Mouse (Mus musculus) c-Kit-positive CD71-negative TER-119-negative erythroid progenitor cells, embryonic 14.5 days (primary cell): ENCODE results near the gene Shox2.
A peak's percentile ranks its signal among the peaks of the same experiment; 100 is the strongest.

Experiments
- DNase-seq: peaks from one replicate; pipeline ENCODE4 v3.0.0-alpha.2; 2013; ENCODE audit warnings: low read depth

Gene Shox2

GRCm38 (mm10) chr3:66981706-66982105 is at the start of gene Shox2:
TSS of gene Shox2 (minus strand) at chr3:66981771.
- DNase-seq, result no peak

GRCm38 (mm10) chr3:66996820-66997219 is 15.2 kb upstream of the Shox2 start:
- DNase-seq, result no peak

GRCm38 (mm10) chr3:66986287-66986560 is 4.7 kb upstream of the Shox2 start:
- DNase-seq, result no peak

GRCm38 (mm10) chr3:66985539-66986286 is 4.1 kb upstream of the Shox2 start:
- DNase-seq, result peak; percentile 55

GRCm38 (mm10) chr3:66983481-66983880 is 1.9 kb upstream of the Shox2 start:
- DNase-seq, result no peak

GRCm38 (mm10) chr3:66982181-66982911 is 775 bp upstream of the Shox2 start:
- DNase-seq, result no peak

- DNase-seq, result no peak
These were observed 390 bp downstream of the Shox2 start, which contains the start of gene Rsrc1 for GRCm38 (mm10) chr3:66981101-66981661. TSS of gene Rsrc1 (plus strand) at chr3:66981390.

- DNase-seq, result no peak
These were observed 1.2 kb downstream of the Shox2 start for GRCm38 (mm10) chr3:66980111-66980975.

GRCm38 (mm10) chr3:66979491-66979890 is 2.1 kb downstream of the Shox2 start:
- no peak for DNase-seq

- DNase-seq, result no peak
These were observed 2.9 kb downstream of the Shox2 start for GRCm38 (mm10) chr3:66978457-66979381.

- no peak for DNase-seq
These were observed 3.6 kb downstream of the Shox2 start for GRCm38 (mm10) chr3:66977811-66978456.

- DNase-seq, result no peak
These were observed 4.5 kb downstream of the Shox2 start for GRCm38 (mm10) chr3:66976889-66977615.

GRCm38 (mm10) chr3:66974501-66974900 is 7.1 kb downstream of the Shox2 start:
- no peak for DNase-seq

GRCm38 (mm10) chr3:66973391-66973943 is 8.1 kb downstream of the Shox2 start:
- DNase-seq, result no peak

GRCm38 (mm10) chr3:66972191-66972950 is 9.2 kb downstream of the Shox2 start:
- no peak for DNase-seq

GRCm38 (mm10) chr3:66970661-66971331 is 10.8 kb downstream of the Shox2 start:
- DNase-seq, result no peak

GRCm38 (mm10) chr3:66970261-66970660 is 11.3 kb downstream of the Shox2 start:
- no peak for DNase-seq

GRCm38 (mm10) chr3:66967508-66967907 is 14.1 kb downstream of the Shox2 start:
- no peak for DNase-seq
